Mouse (Mus musculus) liver, embryonic 11.5 days (tissue): ENCODE data around the gene Nlgn1. TPM values are rescaled to one million over a fixed set of nuclear protein-coding genes. Genes with fewer than 3 reads are reported as not detected.

Experiments used
- ATAC-seq: fragments of 200-750 bp; cut with Nextera tagmentation; replicated peaks from 2 replicates; pipeline ENCODE4 v1.8.0; 2017; ENCODE audit warnings: moderate number of reproducible peaks, mild to moderate bottlenecking, moderate TSS enrichment, moderate library complexity; ENCODE audit not compliant: low FRiP score
- DNase-seq: peaks from one replicate; pipeline ENCODE4 v3.0.0-alpha.2; 2017; ENCODE audit warnings: low spot score
- H3K27ac ChIP-seq: fragments of 300-500 bp; sonication (generic); 2 replicates; pipeline ENCODE4 v1.5.1; 2014; ENCODE audit warnings: mild to moderate bottlenecking, low read depth, low read length, control low read depth
- H3K27me3 ChIP-seq: fragments of 300-500 bp; sonication (generic); replicated peaks from 2 replicates; pipeline ENCODE4 v1.6.1; 2014; ENCODE audit warnings: low read length, mixed read lengths; ENCODE audit not compliant: control insufficient read depth, insufficient read depth
- H3K36me3 ChIP-seq: fragments of 300-500 bp; sonication (generic); 2 replicates; pipeline ENCODE4 v1.6.1; 2014; ENCODE audit warnings: mild to moderate bottlenecking, low read length, moderate library complexity, mixed read lengths; ENCODE audit not compliant: control insufficient read depth, insufficient read depth
- H3K4me1 ChIP-seq: fragments of 300-500 bp; sonication (generic); replicated peaks from 2 replicates; pipeline ENCODE4 v1.6.1; 2014; ENCODE audit warnings: low read length, mixed read lengths; ENCODE audit not compliant: control insufficient read depth, insufficient read depth
- H3K4me2 ChIP-seq: fragments of 300-500 bp; sonication (generic); 2 replicates; pipeline ENCODE4 v1.6.1; 2014; ENCODE audit warnings: mild to moderate bottlenecking, control low read depth, moderate library complexity
- H3K4me3 ChIP-seq: fragments of 300-500 bp; sonication (generic); 2 replicates; pipeline ENCODE4 v1.5.1; 2014; ENCODE audit warnings: low read depth, low read length, control low read depth
- H3K9ac ChIP-seq: fragments of 300-500 bp; sonication (generic); 2 replicates; pipeline ENCODE4 v1.6.1; 2014; ENCODE audit warnings: low read depth, low read length, control low read depth
- H3K9me3 ChIP-seq: fragments of 300-500 bp; sonication (generic); 2 replicates; pipeline ENCODE4 v1.6.1; 2016; ENCODE audit warnings: low read length, inconsistent platforms, mixed read lengths; ENCODE audit not compliant: control insufficient read depth
- WGBS: fragments of 180-500 bp; shearing (Covaris S2); extraction: QIAGEN DNeasy Blood & Tissue Kit; methylation state at CpG from one replicate; pipeline ENCODE4 v1.1.7; 2014; 5-methylcytosine and 5-hydroxymethylcytosine counted together
- polyA plus RNA-seq: library from polyadenylated mRNA; unstranded; fragments of >200 nt; fragmentation: Nextera tagmentation; extraction: Ambion mirVana; gene quantifications from 2 replicates; pipeline ENCODE4 v1.2.1, GENCODE M21; 2014

Nlgn1 gene
- polyA plus RNA-seq, 1 experiment from 2014 or later, result 0.11 TPM

GRCm38 (mm10) chr3:26330019-26330418, 2.2 kb downstream of the Nlgn1 start:
- ATAC-seq (no peak), DNase-seq (no peak)
- no peaks in the 10 kb centered on the region for H3K36me3 ChIP-seq
- H3K4me2 ChIP-seq, result no peak overlapping the region
- no peak overlapping the region for H3K9ac ChIP-seq
- peaks cover 46% of the 10 kb centered on the region for H3K27me3 ChIP-seq
- H3K4me3 ChIP-seq, result no peak overlapping the region
- H3K27ac ChIP-seq, result no peak overlapping the region
- H3K9me3 ChIP-seq, result no peaks in the 10 kb centered on the region
- no peaks in the 10 kb centered on the region for H3K4me1 ChIP-seq
- WGBS, result 64% methylated on average over 4 of the region's 4 CpGs

GRCm38 (mm10) chr3:26324510-26324909, 7.8 kb downstream of the Nlgn1 start:
- DNase-seq (no peak), ATAC-seq (no peak)
- Histone ChIP-seq H3K36me3 (no peaks in the 10 kb centered on the region), H3K4me2 (no peak overlapping the region), H3K27me3 (no peaks in the 10 kb centered on the region), H3K9me3 (no peaks in the 10 kb centered on the region), H3K27ac (no peak overlapping the region), H3K4me1 (no peaks in the 10 kb centered on the region), H3K9ac (no peak overlapping the region), H3K4me3 (no peak overlapping the region)
- WGBS, result 79% methylated on average over 1 of the region's 1 CpGs

DNA sequence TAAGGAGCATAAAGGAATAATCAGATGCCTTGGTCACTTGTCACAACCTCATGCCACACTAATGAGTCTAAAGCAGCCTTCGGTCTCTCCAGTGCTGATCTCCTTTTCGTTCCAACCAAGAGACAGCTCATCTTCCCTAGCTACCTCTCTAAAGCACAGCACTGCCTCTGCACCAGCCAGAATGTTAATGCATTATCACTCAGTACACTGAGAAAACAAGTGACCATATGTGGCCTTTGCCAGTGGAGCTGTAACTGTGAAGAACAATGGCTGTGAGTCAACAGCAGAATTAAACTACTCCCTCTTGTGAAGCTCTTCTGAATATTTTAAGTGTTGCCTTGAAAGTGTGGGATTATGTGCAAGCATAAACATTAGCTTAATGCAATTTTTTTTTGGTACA, 14.9 kb downstream of the Nlgn1 start:
- Histone ChIP-seq H3K27ac (no peak overlapping the region), H3K4me2 (no peak overlapping the region), H3K9me3 (no peaks in the 10 kb centered on the region), H3K4me3 (no peak overlapping the region), H3K27me3 (no peaks in the 10 kb centered on the region), H3K9ac (no peak overlapping the region), H3K36me3 (no peaks in the 10 kb centered on the region), H3K4me1 (no peaks in the 10 kb centered on the region)
- no peak for DNase-seq
- 73% methylated on average over 2 of the region's 2 CpGs for WGBS
- ATAC-seq, result no peak

GRCm38 (mm10) chr3:26297869-26298268, 34.4 kb downstream of the Nlgn1 start:
- Histone ChIP-seq H3K36me3 (no peaks in the 10 kb centered on the region), H3K27ac (no peak overlapping the region), H3K4me1 (no peaks in the 10 kb centered on the region), H3K4me2 (no peak overlapping the region), H3K4me3 (no peak overlapping the region), H3K9ac (no peak overlapping the region), H3K27me3 (no peaks in the 10 kb centered on the region), H3K9me3 (no peaks in the 10 kb centered on the region)
- ATAC-seq (no peak), DNase-seq (no peak)
- WGBS, result 69% methylated on average over 5 of the region's 5 CpGs

- Histone ChIP-seq H3K9me3 (no peaks in the 10 kb centered on the region), H3K4me2 (no peak overlapping the region), H3K9ac (no peak overlapping the region), H3K36me3 (no peaks in the 10 kb centered on the region), H3K4me3 (no peak overlapping the region), H3K27me3 (no peaks in the 10 kb centered on the region), H3K27ac (no peak overlapping the region), H3K4me1 (no peaks in the 10 kb centered on the region)
- 62% methylated on average over 4 of the region's 4 CpGs for WGBS
- DNase-seq, result no peak
- no peak for ATAC-seq
Measured at GRCm38 (mm10) chr3:26270894-26271795, 61.1 kb downstream of the Nlgn1 start.

DNA sequence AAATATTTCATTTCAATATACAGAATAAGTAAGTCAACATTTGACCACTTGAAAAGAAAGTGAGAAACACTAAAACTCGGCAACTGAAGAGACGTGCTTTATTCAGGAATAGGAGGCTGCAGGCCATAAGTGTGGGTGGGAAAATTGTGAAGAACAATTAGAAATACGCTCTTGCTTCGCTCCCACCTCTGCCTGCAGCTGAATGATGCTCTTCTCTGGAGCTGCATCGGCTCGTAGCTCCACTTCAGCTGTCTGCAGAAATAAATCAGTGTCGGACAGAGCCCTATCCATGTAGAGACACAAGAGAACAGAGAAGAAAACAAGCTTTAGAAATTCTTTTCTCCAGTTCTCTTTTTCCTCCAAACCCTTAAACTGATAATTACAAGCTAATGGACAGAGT, 85.7 kb downstream of the Nlgn1 start:
- ATAC-seq, result no peak
- H3K4me3 ChIP-seq, result no peak overlapping the region
- WGBS, result 77% methylated on average over 7 of the region's 7 CpGs

DNA sequence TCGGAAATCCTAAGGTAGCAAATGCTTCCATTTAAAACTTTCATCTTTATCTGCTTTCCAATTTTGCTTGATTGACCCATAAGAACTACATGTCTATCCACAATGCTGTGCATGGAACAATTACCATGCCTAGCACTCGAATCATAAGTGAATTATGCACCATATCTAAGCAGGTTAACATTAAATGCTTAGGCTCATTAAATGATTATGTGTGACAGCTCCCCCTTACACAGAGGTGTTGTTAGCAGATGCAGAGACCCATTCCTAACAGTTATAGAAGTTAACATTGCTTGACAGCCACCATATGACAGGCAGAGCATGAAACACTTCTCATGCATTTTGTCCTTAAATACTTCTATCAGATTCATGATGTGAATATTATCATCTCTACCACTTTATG, 89.0 kb downstream of the Nlgn1 start:
- Histone ChIP-seq H3K27me3 (no peaks in the 10 kb centered on the region), H3K27ac (no peak overlapping the region), H3K9ac (no peak overlapping the region), H3K36me3 (no peaks in the 10 kb centered on the region), H3K4me2 (no peak overlapping the region), H3K4me3 (no peak overlapping the region), H3K9me3 (no peaks in the 10 kb centered on the region), H3K4me1 (no peaks in the 10 kb centered on the region)
- ATAC-seq, result no peak
- no peak for DNase-seq
- 65% methylated on average over 2 of the region's 2 CpGs for WGBS

More for the DNA sequence above, 85.7 kb downstream of the Nlgn1 start:
- H3K4me2 ChIP-seq, result no peak overlapping the region
- DNase-seq, result no peak
- H3K9ac ChIP-seq, result no peak overlapping the region
- H3K27me3 ChIP-seq, result no peaks in the 10 kb centered on the region
- no peak overlapping the region for H3K27ac ChIP-seq
- H3K36me3 ChIP-seq, result no peaks in the 10 kb centered on the region
- H3K9me3 ChIP-seq, result no peaks in the 10 kb centered on the region
- H3K4me1 ChIP-seq, result no peaks in the 10 kb centered on the region

DNA sequence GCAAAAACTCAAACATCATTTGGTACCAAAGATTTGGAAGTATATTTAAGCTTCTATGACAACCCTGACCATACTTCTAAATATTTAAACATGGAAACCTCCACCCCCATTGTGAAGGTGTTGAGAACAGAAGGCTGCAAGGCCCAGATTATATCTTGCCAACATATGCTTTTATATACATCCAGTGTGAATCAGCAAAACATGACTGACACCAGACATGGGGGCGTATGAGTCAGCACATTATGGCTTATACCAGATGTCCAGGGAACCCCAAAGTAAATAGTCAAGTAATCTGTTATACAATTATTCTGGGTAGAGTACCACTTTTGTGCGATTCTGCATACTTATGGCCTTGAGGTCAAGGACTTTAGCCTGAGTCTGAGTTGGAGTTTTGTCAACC, 102.3 kb downstream of the Nlgn1 start:
- Histone ChIP-seq H3K36me3 (no peaks in the 10 kb centered on the region), H3K27ac (no peak overlapping the region), H3K9ac (no peak overlapping the region), H3K9me3 (no peaks in the 10 kb centered on the region), H3K27me3 (no peaks in the 10 kb centered on the region), H3K4me1 (no peaks in the 10 kb centered on the region), H3K4me3 (no peak overlapping the region), H3K4me2 (no peak overlapping the region)
- 77% methylated on average over 2 of the region's 2 CpGs for WGBS
- ATAC-seq, result no peak
- DNase-seq, result no peak

DNA sequence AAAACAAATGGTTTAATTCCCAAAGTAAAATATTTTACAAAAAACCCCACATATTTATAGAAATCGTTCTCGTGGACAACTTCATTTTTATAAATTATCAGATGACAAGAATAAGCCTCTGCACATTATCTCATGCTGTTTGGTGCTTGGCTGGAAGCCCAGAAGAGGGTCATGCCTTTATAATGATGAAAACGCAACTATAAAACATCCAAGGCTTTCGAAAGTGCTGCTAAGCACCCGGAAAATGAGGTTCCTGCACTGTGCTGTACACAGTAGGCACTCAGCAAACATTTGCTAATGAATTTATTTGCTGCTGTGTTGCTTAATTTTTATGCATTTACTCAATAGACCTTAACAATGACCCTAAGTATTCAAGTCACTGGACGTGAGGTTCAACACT, 103.4 kb downstream of the Nlgn1 start:
- H3K9ac ChIP-seq, result no peak overlapping the region
- ATAC-seq, result no peak
- H3K9me3 ChIP-seq, result no peaks in the 10 kb centered on the region
- no peak for DNase-seq
- H3K4me2 ChIP-seq, result no peak overlapping the region
- WGBS, result 59% methylated on average over 6 of the region's 6 CpGs
- H3K36me3 ChIP-seq, result no peaks in the 10 kb centered on the region
- no peak overlapping the region for H3K27ac ChIP-seq
- H3K4me3 ChIP-seq, result no peak overlapping the region
- no peaks in the 10 kb centered on the region for H3K27me3 ChIP-seq
- H3K4me1 ChIP-seq, result no peaks in the 10 kb centered on the region
